28 mouse cellular contexts compared by ENCODE assay signal in genomic region chr11:75289120-75289519, GRCm38 (mm10). TPM values are rescaled to one million over a fixed set of nuclear protein-coding genes. Genes with fewer than 3 reads are reported as not detected.
A peak's percentile ranks its signal among the peaks of the same experiment; 100 is the strongest.
DNase-seq lines count a peak whose midpoint lies in the region; ATAC-seq and TF ChIP-seq lines count a peak whose summit lies in the region.
"Had no signal": no experiment of that assay in that cellular context is flagged by ENCODE, and none has a peak within 500 bp of the region (broad histone marks: within the 10 kb centered on the region; RNA-seq: fewer than 3 reads in every experiment).

No protein-coding gene starts in this region.

- H3K27me3 ChIP-seq in heart, embryonic 12.5 days (replicated peaks) = peaks cover 16% of the 10 kb centered on the region
- H3K27me3 ChIP-seq: Patski had no signal

- H3K9me3 ChIP-seq in heart, embryonic 12.5 days (replicated peaks) = no peaks in the 10 kb centered on the region
- H3K9me3 ChIP-seq: forebrain, embryonic 12.5 days; G1E; limb, embryonic 10.5 days; midbrain, embryonic 10.5 days; neural tube, embryonic 13.5 days had no signal

- no peak overlapping the region for H3K9ac ChIP-seq in heart, embryonic 12.5 days
- H3K9ac ChIP-seq: forebrain, embryonic 12.5 days; hindbrain, embryonic 14.5 days; liver, postnatal 0 days; neural tube, embryonic 13.5 days had no signal

- no peaks in the 10 kb centered on the region for H3K36me3 ChIP-seq in heart, embryonic 12.5 days
- H3K36me3 ChIP-seq: forebrain, embryonic 12.5 days; G1E; limb, embryonic 10.5 days; midbrain, embryonic 10.5 days; neural tube, embryonic 13.5 days had no signal

- no peak for ATAC-seq in heart, embryonic 12.5 days (ENCODE audit: insufficient number of reproducible peaks, low FRiP score)
- ATAC-seq: inflammation-experienced regulatory T-cells, adult 6 months; liver, postnatal 0 days; lung, postnatal 0 days; midbrain, embryonic 16.5 days; Patski had no signal

- WGBS in heart, embryonic 12.5 days = 55% methylated on average over 2 of the region's 2 CpGs

- peaks cover 56% of the 10 kb centered on the region for H3K4me1 ChIP-seq in heart, embryonic 12.5 days (replicated peaks)

- no peak overlapping the region for H3K4me3 ChIP-seq in heart, embryonic 12.5 days
- H3K4me3 ChIP-seq in layer of hippocampus, adult 2 months = no peak overlapping the region
- H3K4me3 ChIP-seq: forebrain, embryonic 12.5 days; gastrocnemius, adult 2 months; limb, embryonic 10.5 days; midbrain, embryonic 10.5 days; myocyte; neural tube, embryonic 13.5 days had no signal

- H3K27ac ChIP-seq in heart, embryonic 12.5 days (ENCODE audit: poor library complexity, severe bottlenecking) = peak overlapping the region; percentile 93
- peak overlapping the region; percentile 86 for H3K27ac ChIP-seq in layer of hippocampus, adult 2 months
- H3K27ac ChIP-seq: forebrain, embryonic 12.5 days; gastrocnemius, adult 2 months; hindbrain, embryonic 14.5 days; limb, embryonic 10.5 days; macrophage; midbrain, embryonic 10.5 days; neural tube, embryonic 13.5 days had no signal

- H3K4me2 ChIP-seq in heart, embryonic 12.5 days = no peak overlapping the region
- H3K4me2 ChIP-seq: forebrain, embryonic 12.5 days; hindbrain, embryonic 14.5 days; neural tube, embryonic 13.5 days had no signal

- TF ChIP-seq CTCF in layer of hippocampus, adult 2 months (conservative IDR thresholded peaks at IDR 0.05) = no peak

- no peak for DNase-seq in heart, postnatal 4 days
- DNase-seq in kidney, adult 11 months = peak; percentile 55
- no peak for DNase-seq in kidney, postnatal 4 days
- DNase-seq in layer of hippocampus, adult 2 months (ENCODE audit: low spot score in 2 of 2) = no peak
- DNase-seq in layer of hippocampus, adult 8-10 months (ENCODE audit: low spot score in 2 of 2) = no peak
- no peak for DNase-seq in cerebellum, adult 18-20 months
- DNase-seq: adrenal gland, postnatal 36 days; cerebellum, adult 9-11 months; gastrocnemius, adult 2 months; kidney, postnatal 10 days; liver; liver, postnatal 0 days; retina, postnatal 1 day; right cerebral cortex, postnatal 25 days; spleen, adult 18-20 months had no signal

RNA-seq across cellular contexts. Expression of gene Rpa1, which starts 59.0 kb away (rescaled TPM):
- polyA plus RNA-seq in heart, embryonic 12.5 days (2016; fragmentation: Nextera tagmentation; extraction: Ambion mirVana) = 120 and 122 TPM in 2 replicates
- 100 to 1,000 TPM; 109 to 114 TPM for total RNA-seq in heart, postnatal 4 days (2021)
- total RNA-seq in layer of hippocampus, adult 2 months (2021) = 10 to 100 TPM; 64.1 to 67.0 TPM
- total RNA-seq in layer of hippocampus, adult 8-10 months (2022) = 10 to 100 TPM; 61.7 to 67.5 (median 66.1) TPM

RNA-seq across cellular contexts. Expression of gene Smyd4, which starts 59.1 kb away (rescaled TPM):
- polyA plus RNA-seq in heart, embryonic 12.5 days (2016; fragmentation: Nextera tagmentation; extraction: Ambion mirVana) = 12.8 and 14.6 TPM in 2 replicates
- total RNA-seq in heart, postnatal 4 days (2021) = 1 to 10 TPM; 6.4 to 8.5 TPM
- total RNA-seq in layer of hippocampus, adult 2 months (2021) = 10 to 100 TPM; 14.9 to 16.7 TPM
- 10 to 100 TPM; 15.0 to 23.6 (median 19.6) TPM for total RNA-seq in layer of hippocampus, adult 8-10 months (2022)
